Comparison of ENCODE assay signal across 9 mouse cellular contexts in the genomic region with DNA sequence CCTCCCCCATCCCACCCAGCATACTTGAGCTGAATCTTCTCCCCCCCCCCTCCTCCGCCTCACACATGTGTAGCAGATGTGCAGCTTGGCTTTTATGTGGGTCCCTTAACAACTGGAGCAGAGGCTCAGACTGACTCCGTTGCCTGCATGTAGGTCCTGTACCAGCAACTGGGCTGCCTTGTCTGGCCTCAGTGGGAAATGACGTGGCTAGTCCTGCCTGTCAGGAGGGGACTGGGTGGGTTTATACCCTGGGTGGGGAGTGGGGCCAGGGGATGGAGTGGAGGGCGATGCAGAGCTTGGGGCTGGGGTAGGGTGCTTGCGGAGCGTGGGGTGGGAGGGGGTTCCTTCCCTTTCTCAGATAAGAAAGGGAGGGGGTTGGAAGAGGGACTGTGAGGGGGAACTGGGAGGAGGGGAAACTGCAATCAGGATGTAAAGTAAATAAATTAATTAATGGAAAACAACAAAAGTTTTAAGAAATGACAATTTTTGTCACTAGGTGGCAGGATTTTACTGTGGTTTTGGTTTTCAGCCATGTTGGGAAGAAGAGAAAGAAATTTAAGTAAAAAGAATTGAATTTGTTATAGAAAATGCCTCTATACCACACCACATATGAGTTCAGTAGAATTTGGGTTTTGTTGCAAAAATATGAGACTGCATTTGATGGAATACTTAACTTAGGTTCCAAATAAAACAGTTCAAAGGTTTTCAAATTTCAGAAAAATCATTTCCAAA.
DNase-seq lines count a peak whose midpoint lies in the region; ATAC-seq lines count a peak whose summit lies in the region.
"Had no signal": no experiment of that assay in that cellular context is flagged by ENCODE, and none has a peak within 500 bp of the region (broad histone marks: within the 10 kb centered on the region; RNA-seq: fewer than 3 reads in every experiment).

No protein-coding gene starts in this region.

- H3K9me3 ChIP-seq in forebrain, embryonic 11.5 days (ENCODE audit: control insufficient read depth, low read length), result no peaks in the 10 kb centered on the region
- H3K9me3 ChIP-seq in forebrain, embryonic 10.5 days, result no peaks in the 10 kb centered on the region
- no peaks in the 10 kb centered on the region for H3K9me3 ChIP-seq in embryonic facial prominence, embryonic 14.5 days (ENCODE audit: control insufficient read depth, low read length)

- H3K4me1 ChIP-seq in forebrain, embryonic 11.5 days (replicated peaks; ENCODE audit: control insufficient read depth, insufficient read depth, low read length), result no peaks in the 10 kb centered on the region
- no peaks in the 10 kb centered on the region for H3K4me1 ChIP-seq in forebrain, embryonic 10.5 days
- H3K4me1 ChIP-seq in embryonic facial prominence, embryonic 14.5 days (ENCODE audit: control insufficient read depth, insufficient read depth, low read length), result no peaks in the 10 kb centered on the region

- no peaks in the 10 kb centered on the region for H3K36me3 ChIP-seq in forebrain, embryonic 11.5 days (ENCODE audit: control insufficient read depth, insufficient read depth, low read length)
- H3K36me3 ChIP-seq in forebrain, embryonic 10.5 days (replicated peaks), result no peaks in the 10 kb centered on the region
- no peaks in the 10 kb centered on the region for H3K36me3 ChIP-seq in embryonic facial prominence, embryonic 14.5 days (ENCODE audit: control insufficient read depth, insufficient read depth, low read length)

- H3K4me2 ChIP-seq in forebrain, embryonic 11.5 days (ENCODE audit: low read depth, low read length, severe bottlenecking), result no peak overlapping the region
- no peak overlapping the region for H3K4me2 ChIP-seq in embryonic facial prominence, embryonic 14.5 days (ENCODE audit: low read depth, low read length)

- DNase-seq in forebrain, embryonic 11.5 days (ENCODE audit: low spot score), result no peak
- DNase-seq in forebrain, embryonic 10.5 days (ENCODE audit: extremely low spot score, low spot score), result no peak
- peak; percentile 8 for DNase-seq in 3134 (ENCODE audit: extremely low read depth, insufficient read length, low spot score)
- DNase-seq in embryonic facial prominence, embryonic 14.5 days (ENCODE audit: low spot score), result peak; percentile 24
- peak; percentile 9 for DNase-seq in mesoderm, embryonic 11.5 days (ENCODE audit: low read depth, low spot score)
- no peak for DNase-seq in ovary, postnatal 14 days (ENCODE audit: low spot score)
- DNase-seq in c-Kit-positive CD71-positive TER-119-positive erythroid progenitor cells, embryonic 14.5 days (ENCODE audit: low spot score), result no peak
- no peak for DNase-seq in urinary bladder, postnatal 4 days (ENCODE audit: low spot score in 2 of 2)

- no peak overlapping the region for H3K4me3 ChIP-seq in forebrain, embryonic 11.5 days (ENCODE audit: low read depth, low read length)
- no peak overlapping the region for H3K4me3 ChIP-seq in forebrain, embryonic 10.5 days
- H3K4me3 ChIP-seq in embryonic facial prominence, embryonic 14.5 days (ENCODE audit: low read depth, low read length), result no peak overlapping the region

- no peak overlapping the region for H3K27ac ChIP-seq in forebrain, embryonic 11.5 days (ENCODE audit: low read depth, low read length)
- H3K27ac ChIP-seq in forebrain, embryonic 10.5 days, result no peak overlapping the region
- no peak overlapping the region for H3K27ac ChIP-seq in embryonic facial prominence, embryonic 14.5 days (replicated peaks; ENCODE audit: low read depth, low read length)
- H3K27ac ChIP-seq: macrophage had no signal

- WGBS in forebrain, embryonic 11.5 days, result 68% methylated on average over 6 of the region's 6 CpGs
- WGBS in forebrain, embryonic 10.5 days, result 65% methylated on average over 6 of the region's 6 CpGs
- 43% methylated on average over 6 of the region's 6 CpGs for WGBS in embryonic facial prominence, embryonic 14.5 days

- H3K9ac ChIP-seq in forebrain, embryonic 11.5 days (ENCODE audit: low read length), result no peak overlapping the region
- H3K9ac ChIP-seq in embryonic facial prominence, embryonic 14.5 days (ENCODE audit: low read depth, low read length), result no peak overlapping the region

- H3K27me3 ChIP-seq in forebrain, embryonic 11.5 days (ENCODE audit: control insufficient read depth, insufficient read depth, low read length), result no peaks in the 10 kb centered on the region
- no peaks in the 10 kb centered on the region for H3K27me3 ChIP-seq in forebrain, embryonic 10.5 days (ENCODE audit: poor library complexity, severe bottlenecking)
- H3K27me3 ChIP-seq in embryonic facial prominence, embryonic 14.5 days (replicated peaks; ENCODE audit: control insufficient read depth, insufficient read depth, low read length), result no peaks in the 10 kb centered on the region

- peak; percentile 69 for ATAC-seq in forebrain, embryonic 11.5 days (replicated peaks; ENCODE audit: low FRiP score)
- ATAC-seq in embryonic facial prominence, embryonic 14.5 days (ENCODE audit: low read depth), result peak; percentile 21; the same call in 1 of the 2 replicates

Comparison
In these comparisons a context has a peak if more than half of its experiments do, and no peak if none do; other contexts are left out.
1. DNase-seq: peak in 3134 (single experiment), embryonic facial prominence, embryonic 14.5 days (single experiment) and mesoderm, embryonic 11.5 days (single experiment); none in forebrain, embryonic 11.5 days (single experiment), forebrain, embryonic 10.5 days (single experiment), ovary, postnatal 14 days (single experiment), c-Kit-positive CD71-positive TER-119-positive erythroid progenitor cells, embryonic 14.5 days (single experiment) and urinary bladder, postnatal 4 days (0 of 2).